Mouse (Mus musculus) liver, postnatal 0 days (tissue): ENCODE results near the gene Paqr8. TPM values are rescaled to one million over a fixed set of nuclear protein-coding genes. Genes with fewer than 3 reads are reported as not detected.
"Not testable (repeated sequence)": the region's sequence is repeated elsewhere in the genome, so short reads cannot be mapped to it uniquely, and the experiment has no call there.

Source experiments
- ATAC-seq: fragments of 200-750 bp; cut with Nextera tagmentation; 2 replicates; pipeline ENCODE4 v1.8.0; 2017; ENCODE audit warnings: mild to moderate bottlenecking, moderate library complexity
- DNase-seq: peaks from one replicate; pipeline ENCODE4 v3.0.0-alpha.2; 2016
- H3K27ac ChIP-seq: fragments of 300-500 bp; sonication (generic); 2 replicates; pipeline ENCODE4 v1.5.1; 2014; ENCODE audit warnings: antibody characterized with exemption, moderate library complexity, mild to moderate bottlenecking, low read depth
- H3K27me3 ChIP-seq: fragments of 300-500 bp; sonication (generic); 2 replicates; pipeline ENCODE4 v1.6.1; 2014; ENCODE audit warnings: low read length, control low read depth, mixed read lengths; ENCODE audit not compliant: insufficient read depth
- H3K36me3 ChIP-seq: fragments of 300-500 bp; sonication (generic); replicated peaks from 2 replicates; pipeline ENCODE4 v1.6.1; 2014; ENCODE audit warnings: mild to moderate bottlenecking, control low read depth, low read length, moderate library complexity, mixed read lengths; ENCODE audit not compliant: insufficient read depth
- H3K4me1 ChIP-seq: fragments of 300-500 bp; sonication (generic); 2 replicates; pipeline ENCODE4 v1.6.1; 2014; ENCODE audit warnings: antibody characterized with exemption, mild to moderate bottlenecking, control low read depth; ENCODE audit not compliant: insufficient read depth
- H3K4me2 ChIP-seq: fragments of 300-500 bp; sonication (generic); 2 replicates; pipeline ENCODE4 v1.6.1; 2014; ENCODE audit warnings: low read depth, mild to moderate bottlenecking, low read length, moderate library complexity, mixed read lengths
- H3K4me3 ChIP-seq: fragments of 300-500 bp; sonication (generic); 2 replicates; pipeline ENCODE4 v1.5.1; 2014; ENCODE audit warnings: low read depth, low read length
- H3K9ac ChIP-seq: fragments of 300-500 bp; sonication (generic); replicated peaks from 2 replicates; pipeline ENCODE4 v1.6.1; 2014; ENCODE audit warnings: mild to moderate bottlenecking, moderate library complexity
- H3K9me3 ChIP-seq: fragments of 300-500 bp; sonication (generic); 2 replicates; pipeline ENCODE4 v1.6.1; 2016; ENCODE audit warnings: mild to moderate bottlenecking, control low read depth, low read length, mixed read lengths
- CTCF ChIP-seq: sonication (generic); IDR thresholded peaks from 2 replicates; pipeline ENCODE4 v1.5.1; 2016; ENCODE audit warnings: antibody characterized with exemption, low read depth
- EP300 ChIP-seq: IDR thresholded peaks from 2 replicates; pipeline ENCODE4 v1.6.1; 2016; ENCODE audit warnings: antibody characterized with exemption, low read depth, mild to moderate bottlenecking
- WGBS: fragments of 180-500 bp; shearing (Covaris S2); extraction: QIAGEN DNeasy Blood & Tissue Kit; methylation state at CpG from one replicate; pipeline ENCODE4 v1.1.7; 2014; ENCODE audit not compliant: insufficient replicate concordance; 5-methylcytosine and 5-hydroxymethylcytosine counted together
- polyA plus RNA-seq: library from polyadenylated mRNA; unstranded; fragments of >200 nt; fragmentation: Nextera tagmentation; extraction: Ambion mirVana; gene quantifications from 2 replicates; pipeline ENCODE4 v1.2.1, GENCODE M21; 2015

The Paqr8 gene
- polyA plus RNA-seq, 1 experiment from 2014 or later: 0.18 TPM

GRCm38 (mm10) chr1:20917496-20918050, 27.2 kb downstream of the Paqr8 start:
- no peak for ATAC-seq

GRCm38 (mm10) chr1:20919728-20920127, 29.3 kb downstream of the Paqr8 start:
- no peak for TF ChIP-seq EP300
- no peak for TF ChIP-seq CTCF
- no peaks in the 10 kb centered on the region for H3K9me3 ChIP-seq
- H3K4me2 ChIP-seq: no peak overlapping the region
- H3K27me3 ChIP-seq: no peaks in the 10 kb centered on the region
- DNase-seq: no peak
- WGBS: 69% methylated on average over 2 of the region's 2 CpGs
- no peaks in the 10 kb centered on the region for H3K4me1 ChIP-seq
- H3K9ac ChIP-seq: no peak overlapping the region
- H3K36me3 ChIP-seq: no peaks in the 10 kb centered on the region
- H3K27ac ChIP-seq: no peak overlapping the region
- no peak overlapping the region for H3K4me3 ChIP-seq
- ATAC-seq: no peak

More at GRCm38 (mm10) chr1:20917496-20918050, 27.2 kb downstream of the Paqr8 start:
- H3K4me2 ChIP-seq: no peak overlapping the region
- TF ChIP-seq EP300 (no peak), CTCF (no peak)
- DNase-seq: no peak
- no peak overlapping the region for H3K4me3 ChIP-seq
- no peak overlapping the region for H3K27ac ChIP-seq
- no peaks in the 10 kb centered on the region for H3K9me3 ChIP-seq
- H3K9ac ChIP-seq: no peak overlapping the region
- H3K36me3 ChIP-seq: no peaks in the 10 kb centered on the region
- WGBS: 64% methylated on average over 6 of the region's 6 CpGs
- no peaks in the 10 kb centered on the region for H3K27me3 ChIP-seq
- no peaks in the 10 kb centered on the region for H3K4me1 ChIP-seq

GRCm38 (mm10) chr1:20921081-20921528, 30.7 kb downstream of the Paqr8 start:
- no peaks in the 10 kb centered on the region for H3K36me3 ChIP-seq
- H3K4me1 ChIP-seq: no peaks in the 10 kb centered on the region
- H3K27me3 ChIP-seq: no peaks in the 10 kb centered on the region
- no peak overlapping the region for H3K4me2 ChIP-seq
- H3K4me3 ChIP-seq: no peak overlapping the region
- H3K9me3 ChIP-seq: no peaks in the 10 kb centered on the region
- no peak overlapping the region for H3K9ac ChIP-seq
- no peak overlapping the region for H3K27ac ChIP-seq
- DNase-seq (no peak), ATAC-seq (no peak)
- TF ChIP-seq CTCF (no peak), EP300 (no peak)
- WGBS: 81% methylated on average over 10 of the region's 10 CpGs

GRCm38 (mm10) chr1:20922612-20923399, 32.4 kb downstream of the Paqr8 start:
- Histone ChIP-seq H3K9me3 (no peaks in the 10 kb centered on the region), H3K4me2 (no peak overlapping the region; the same call in 1 of the 2 replicates), H3K4me3 (no peak overlapping the region), H3K27me3 (no peaks in the 10 kb centered on the region), H3K4me1 (no peaks in the 10 kb centered on the region), H3K36me3 (no peaks in the 10 kb centered on the region), H3K27ac (no peak overlapping the region), H3K9ac (no peak overlapping the region)
- no peak for DNase-seq
- TF ChIP-seq CTCF (no peak), EP300 (no peak)
- no peak for ATAC-seq
- WGBS: 49% methylated on average over 11 of the region's 11 CpGs

GRCm38 (mm10) chr1:20925324-20925723, 34.9 kb downstream of the Paqr8 start:
- not testable (repeated sequence) for DNase-seq, ATAC-seq

GRCm38 (mm10) chr1:20925926-20926325, 35.5 kb downstream of the Paqr8 start:
- Histone ChIP-seq H3K4me3 (no peak overlapping the region), H3K4me2 (no peak overlapping the region), H3K36me3 (no peaks in the 10 kb centered on the region), H3K9ac (no peak overlapping the region), H3K27ac (no peak overlapping the region), H3K27me3 (no peaks in the 10 kb centered on the region), H3K9me3 (no peaks in the 10 kb centered on the region), H3K4me1 (no peaks in the 10 kb centered on the region)
- DNase-seq (no peak), ATAC-seq (no peak)
- 57% methylated on average over 4 of the region's 4 CpGs for WGBS
- no peak for TF ChIP-seq CTCF
- no peak for TF ChIP-seq EP300

More at GRCm38 (mm10) chr1:20925324-20925723, 34.9 kb downstream of the Paqr8 start:
- not testable (repeated sequence) for H3K4me2 ChIP-seq, H3K4me1 ChIP-seq, H3K4me3 ChIP-seq, H3K9ac ChIP-seq, H3K9me3 ChIP-seq, H3K27ac ChIP-seq, H3K27me3 ChIP-seq, H3K36me3 ChIP-seq
- peak; percentile 19; the same call in 1 of the 2 replicates for TF ChIP-seq CTCF
- WGBS: 53% methylated on average over 7 of the region's 7 CpGs
